Comparison of ENCODE assay signal across 8 mouse cellular contexts in the genomic region with DNA sequence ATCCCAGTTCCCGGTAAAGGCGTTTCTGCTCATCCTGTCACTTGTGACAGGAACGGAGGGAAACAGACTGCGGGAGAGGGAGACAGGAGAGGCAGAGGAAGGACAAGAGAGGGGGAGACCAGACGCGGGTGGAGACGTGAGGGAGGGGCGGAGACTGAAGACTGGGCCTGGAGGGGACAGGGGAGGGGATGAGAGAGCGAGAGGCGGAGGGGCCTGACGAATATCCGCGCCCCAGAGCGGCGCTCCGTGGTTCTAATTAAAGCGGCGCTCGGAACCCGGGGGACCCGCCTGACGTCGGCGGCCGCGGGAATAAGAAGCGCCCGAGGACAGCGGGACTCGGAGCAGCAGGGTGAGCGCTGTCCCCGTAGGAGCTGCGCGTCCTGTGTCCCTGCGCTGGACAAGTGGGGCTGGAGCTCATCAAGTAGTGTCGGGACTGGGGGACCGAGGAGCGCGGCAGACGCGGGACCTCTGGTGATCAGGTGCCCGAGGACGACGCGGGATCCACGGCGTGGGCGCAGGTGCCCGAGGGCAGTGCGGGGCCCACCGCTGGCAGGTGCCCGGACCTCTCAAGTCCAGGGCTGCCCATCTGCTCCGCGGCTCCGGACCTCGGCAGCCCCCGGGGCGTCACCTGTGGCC. TPM values are rescaled to one million over a fixed set of nuclear protein-coding genes. Genes with fewer than 3 reads are reported as not detected.
DNase-seq lines count a peak whose midpoint lies in the region; ATAC-seq lines count a peak whose summit lies in the region.

A gene (plus strand): TSS at position 337 of the 636 bp plus-strand sequence.

- peaks cover 49% of the 10 kb centered on the region for H3K27me3 ChIP-seq in forebrain, embryonic 12.5 days
- peaks cover 77% of the 10 kb centered on the region for H3K27me3 ChIP-seq in liver, embryonic 13.5 days
- H3K27me3 ChIP-seq in stomach, embryonic 15.5 days (replicated peaks) = peaks cover 36% of the 10 kb centered on the region

- no peak for DNase-seq in frontal cortex, postnatal 25 days (ENCODE audit: low spot score in 2 of 2)
- peak; percentile 50 for DNase-seq in Muller cell, postnatal 12 days (ENCODE audit: inconsistent ontology term)
- peak; percentile 16 for DNase-seq in heart, postnatal 4 days
- no peak for DNase-seq in liver, embryonic 13.5 days
- DNase-seq in thymus, postnatal 36 days = no peak

- no peak within 1 kb of the TSS for H3K27ac ChIP-seq in forebrain, embryonic 12.5 days
- H3K27ac ChIP-seq in liver, embryonic 13.5 days = no peak within 1 kb of the TSS
- H3K27ac ChIP-seq in stomach, embryonic 15.5 days = no peak within 1 kb of the TSS

- H3K36me3 ChIP-seq in forebrain, embryonic 12.5 days (replicated peaks) = no peaks in the 10 kb centered on the region
- H3K36me3 ChIP-seq in liver, embryonic 13.5 days = no peaks in the 10 kb centered on the region
- H3K36me3 ChIP-seq in stomach, embryonic 15.5 days = no peaks in the 10 kb centered on the region

- peaks cover 12% of the 10 kb centered on the region for H3K4me1 ChIP-seq in forebrain, embryonic 12.5 days
- H3K4me1 ChIP-seq in liver, embryonic 13.5 days (replicated peaks) = peaks cover 23% of the 10 kb centered on the region
- H3K4me1 ChIP-seq in stomach, embryonic 15.5 days = peaks cover 9% of the 10 kb centered on the region

- peak; percentile 65 for ATAC-seq in frontal cortex, adult (ENCODE audit: low TSS enrichment)
- ATAC-seq in forebrain, embryonic 12.5 days (ENCODE audit: low FRiP score) = peak; percentile 73
- ATAC-seq in liver, embryonic 13.5 days (ENCODE audit: low read depth) = no peak
- ATAC-seq in stomach, embryonic 15.5 days (ENCODE audit: insufficient read depth, low FRiP score, low read depth) = no peak; the same call in 1 of the 2 replicates

- H3K4me2 ChIP-seq in forebrain, embryonic 12.5 days = peak within 1 kb of the TSS; percentile 97
- H3K4me2 ChIP-seq in liver, embryonic 13.5 days = peak within 1 kb of the TSS; percentile 53
- peak within 1 kb of the TSS; percentile 96 for H3K4me2 ChIP-seq in stomach, embryonic 15.5 days

- peak within 1 kb of the TSS; percentile 54 for H3K4me3 ChIP-seq in forebrain, embryonic 12.5 days (replicated peaks)
- H3K4me3 ChIP-seq in liver, embryonic 13.5 days (replicated peaks) = peak within 1 kb of the TSS; percentile 41
- peak within 1 kb of the TSS; percentile 47 for H3K4me3 ChIP-seq in stomach, embryonic 15.5 days (replicated peaks)

- H3K9ac ChIP-seq in forebrain, embryonic 12.5 days = peak within 1 kb of the TSS; percentile 47
- no peak within 1 kb of the TSS for H3K9ac ChIP-seq in liver, embryonic 13.5 days
- peak within 1 kb of the TSS; percentile 32 for H3K9ac ChIP-seq in stomach, embryonic 15.5 days

- no peaks in the 10 kb centered on the region for H3K9me3 ChIP-seq in forebrain, embryonic 12.5 days
- no peaks in the 10 kb centered on the region for H3K9me3 ChIP-seq in liver, embryonic 13.5 days (replicated peaks)
- H3K9me3 ChIP-seq in stomach, embryonic 15.5 days = no peaks in the 10 kb centered on the region

- under 1% methylated on average over 44 of the region's 58 CpGs for WGBS in forebrain, embryonic 12.5 days
- WGBS in liver, embryonic 13.5 days (ENCODE audit: insufficient replicate concordance) = 2% methylated on average over 51 of the region's 58 CpGs
- under 1% methylated on average over 58 of the region's 58 CpGs for WGBS in stomach, embryonic 15.5 days

RNA-seq across cellular contexts. Expression of the gene that starts here (rescaled TPM):
- polyA plus RNA-seq in forebrain, embryonic 12.5 days (2016; fragmentation: Nextera tagmentation; extraction: Ambion mirVana) = 1.1 and 2.0 TPM in 2 replicates
- total RNA-seq in heart, postnatal 4 days (2021) = not detected
- polyA plus RNA-seq in liver, embryonic 13.5 days (2015; fragmentation: Nextera tagmentation; extraction: Ambion mirVana) = 0.09 TPM in 1 of 2 replicates, not detected in the other
- polyA plus RNA-seq in stomach, embryonic 15.5 days (2015; fragmentation: Nextera tagmentation; extraction: Ambion mirVana) = 1.4 and 1.8 TPM in 2 replicates

Comparison
In these comparisons a context has a peak if more than half of its experiments do, and no peak if none do; other contexts are left out.
1. Peak in DNase-seq in heart, postnatal 4 days; RNA of the gene not detected or under 1 TPM.
2. ATAC-seq: peak in frontal cortex, adult (single experiment) and forebrain, embryonic 12.5 days (single experiment); none in liver, embryonic 13.5 days (single experiment) and stomach, embryonic 15.5 days (single experiment).
3. Peak in every context shown above with its lines, with median percentiles within 50 percentile points of each other: H3K4me2 ChIP-seq and H3K4me3 ChIP-seq.